Mouse (Mus musculus): ENCODE data around the gene Olfr980.
"Not testable (repeated sequence)": the region's sequence is repeated elsewhere in the genome, so short reads cannot be mapped to it uniquely, and the experiment has no call there.

The Olfr980 gene

GRCm38 (mm10) chr9:40009482-40009881 lies at the start of gene Olfr980:
Gene Olfr980 (minus strand): TSS chr9:40009582.
- no peak for DNase-seq (ENCODE audit: low spot score)

DNA sequence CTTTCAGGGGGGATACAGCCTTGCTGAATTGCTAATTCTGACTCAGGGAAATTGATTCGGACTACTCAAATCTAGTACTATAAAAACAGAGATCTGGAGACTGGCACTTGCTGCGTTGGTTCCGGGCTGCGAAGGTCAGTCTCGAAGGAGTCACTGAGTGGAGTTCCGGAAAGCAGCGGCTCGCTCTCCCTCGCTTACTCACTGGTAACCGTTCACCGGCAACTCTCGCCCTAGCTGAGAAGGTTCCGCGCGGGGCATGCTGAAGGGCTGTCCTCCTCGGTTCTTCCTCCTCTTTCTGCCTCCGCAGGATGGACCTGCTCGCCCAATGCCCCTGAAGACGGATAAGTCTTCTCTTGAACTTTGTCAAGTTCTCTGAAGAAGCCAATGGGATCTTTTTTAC lies 40.8 kb upstream of the Olfr980 start:
- no peak for DNase-seq (ENCODE audit: low spot score)

DNA sequence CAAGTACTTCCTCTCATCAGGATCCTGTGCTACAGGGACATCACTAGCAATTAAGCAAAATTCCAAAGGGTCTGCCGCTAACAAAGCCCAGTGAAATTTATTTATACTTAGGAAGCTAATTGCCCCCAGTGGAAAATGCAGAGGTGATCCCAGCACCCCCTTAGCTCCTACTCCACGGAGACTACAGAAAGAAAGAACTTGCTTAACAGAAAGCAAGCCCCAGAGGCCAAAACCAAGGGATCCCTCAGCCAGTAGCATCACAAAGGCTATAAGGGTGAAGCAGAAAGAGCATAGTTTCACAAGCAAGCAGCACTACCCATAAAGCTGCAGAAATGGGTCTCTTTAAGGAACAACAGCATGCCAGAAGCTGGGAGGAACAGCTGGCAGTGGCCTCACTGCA lies 11.8 kb upstream of the Olfr980 start, which contains the start of gene Olfr981:
Gene Olfr981 (plus strand): TSS at position 301 of the 400 bp plus-strand sequence.
- no peak for DNase-seq (ENCODE audit: low spot score)

DNA sequence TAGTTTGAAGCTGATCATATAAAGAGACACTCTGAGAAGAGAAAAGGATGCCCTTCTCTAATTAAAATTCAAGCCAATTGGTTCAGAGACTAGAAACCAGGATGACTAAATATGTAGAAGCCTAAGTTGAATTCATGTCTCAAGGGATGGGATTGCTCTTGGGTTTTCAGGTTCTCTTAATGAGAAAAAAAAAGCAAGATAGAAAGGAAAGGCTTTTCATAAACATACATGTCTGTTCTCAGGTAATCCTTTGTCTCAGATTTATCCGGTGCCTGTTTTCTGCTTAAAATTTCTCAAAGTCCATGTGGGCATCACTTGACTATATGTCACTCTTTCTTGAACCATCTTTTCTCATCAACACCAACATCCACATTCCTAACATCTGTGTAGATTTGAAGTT lies 6.0 kb downstream of the Olfr980 start, which contains the start of gene Olfr979:
Gene Olfr979 (minus strand): TSS at position 101 of the 400 bp plus-strand sequence.
- DNase-seq (ENCODE audit: low spot score): no peak

DNA sequence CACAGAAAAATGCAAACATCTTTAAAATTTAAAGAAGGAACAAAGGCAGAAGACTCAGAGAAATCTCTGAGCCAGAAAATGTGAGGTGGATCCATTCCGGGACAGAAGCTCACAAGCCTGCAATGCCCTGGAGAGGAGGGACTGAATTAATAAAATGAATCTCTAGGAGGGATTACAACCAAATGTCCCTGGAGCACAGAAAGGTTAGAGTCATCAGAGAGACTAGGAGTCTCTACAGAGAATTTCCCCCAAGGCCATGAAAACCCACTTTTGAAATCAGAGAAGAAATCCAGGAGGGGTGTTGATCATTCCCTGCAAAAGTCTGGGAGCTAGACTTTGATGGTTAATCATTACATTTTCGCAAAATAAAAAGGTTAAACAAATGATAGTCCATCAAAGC lies 17.6 kb downstream of the Olfr980 start, which contains the start of gene Olfr978:
Gene Olfr978 (plus strand): TSS at position 301 of the 400 bp plus-strand sequence.
- DNase-seq (ENCODE audit: low spot score): no peak

- DNase-seq (ENCODE audit: low spot score): not testable (repeated sequence)
Measured at GRCm38 (mm10) chr9:39976581-39977145, 32.7 kb downstream of the Olfr980 start.

- DNase-seq (ENCODE audit: low spot score): not testable (repeated sequence)
Measured at GRCm38 (mm10) chr9:39961033-39961432, 48.3 kb downstream of the Olfr980 start, which contains the start of gene Olfr976. Gene Olfr976 (minus strand): TSS chr9:39961133.
